Mouse (Mus musculus) intestine, embryonic 15.5 days (tissue): Measurements from ENCODE around the gene Gm525. TPM values are rescaled to one million over a fixed set of nuclear protein-coding genes. Genes with fewer than 3 reads are reported as not detected.
"Not testable (repeated sequence)": the region's sequence is repeated elsewhere in the genome, so short reads cannot be mapped to it uniquely, and the experiment has no call there.

Source experiments
- ATAC-seq: fragments of 200-750 bp; cut with Nextera tagmentation; 2 replicates; pipeline ENCODE4 v1.8.0; 2017; ENCODE audit warnings: moderate TSS enrichment, moderate library complexity
- H3K27ac ChIP-seq: fragments of 300-500 bp; sonication (generic); 2 replicates; pipeline ENCODE4 v1.5.1; 2015; ENCODE audit warnings: mild to moderate bottlenecking, inconsistent platforms
- H3K27me3 ChIP-seq: fragments of 300-500 bp; sonication (generic); replicated peaks from 2 replicates; pipeline ENCODE4 v1.6.1; 2015; ENCODE audit warnings: inconsistent platforms
- H3K36me3 ChIP-seq: fragments of 300-500 bp; sonication (generic); 2 replicates; pipeline ENCODE4 v1.6.1; 2015; ENCODE audit warnings: inconsistent platforms
- H3K4me1 ChIP-seq: fragments of 300-500 bp; sonication (generic); replicated peaks from 2 replicates; pipeline ENCODE4 v1.6.1; 2015; ENCODE audit warnings: inconsistent platforms
- H3K4me2 ChIP-seq: fragments of 300-500 bp; sonication (generic); replicated peaks from 2 replicates; pipeline ENCODE4 v1.6.1; 2015; ENCODE audit warnings: mild to moderate bottlenecking, inconsistent platforms
- H3K4me3 ChIP-seq: fragments of 300-500 bp; sonication (generic); replicated peaks from 2 replicates; pipeline ENCODE4 v1.5.1; 2015; ENCODE audit warnings: inconsistent platforms
- H3K9ac ChIP-seq: fragments of 300-500 bp; sonication (generic); 2 replicates; pipeline ENCODE4 v1.6.1; 2015; ENCODE audit warnings: inconsistent platforms
- H3K9me3 ChIP-seq: fragments of 300-500 bp; sonication (generic); 2 replicates; pipeline ENCODE4 v1.6.1; 2016; ENCODE audit warnings: inconsistent platforms
- WGBS: fragments of 180-500 bp; shearing (Covaris S2); methylation state at CpG from one replicate; pipeline ENCODE4 v1.1.7; 2015; 5-methylcytosine and 5-hydroxymethylcytosine counted together
- polyA plus RNA-seq: library from polyadenylated mRNA; unstranded; fragments of >200 nt; fragmentation: Nextera tagmentation; extraction: Ambion mirVana; gene quantifications from 2 replicates; pipeline ENCODE4 v1.2.1, GENCODE M21; 2015

Gm525 gene
- polyA plus RNA-seq, 1 experiment from 2014 or later = 1.1 TPM

GRCm38 (mm10) chr11:89066750-89067149 is 6.9 kb upstream of the Gm525 start, which contains the start of gene Dgke:
Gene Dgke (minus strand): TSS chr11:89066850.
- Histone ChIP-seq H3K9me3 (no peaks in the 10 kb centered on the region), H3K4me3 (no peak within 1 kb of the TSS), H3K27ac (no peak within 1 kb of the TSS), H3K4me2 (no peak within 1 kb of the TSS), H3K4me1 (no peaks in the 10 kb centered on the region), H3K36me3 (no peaks in the 10 kb centered on the region), H3K27me3 (no peaks in the 10 kb centered on the region), H3K9ac (no peak within 1 kb of the TSS)
- 86% methylated on average over 1 of the region's 1 CpGs for WGBS
- ATAC-seq = no peak

- WGBS = 78% methylated on average over 6 of the region's 6 CpGs
- Histone ChIP-seq H3K4me1 (no peaks in the 10 kb centered on the region), H3K27ac (no peak overlapping the region), H3K9me3 (no peaks in the 10 kb centered on the region), H3K4me3 (no peak overlapping the region), H3K9ac (no peak overlapping the region), H3K27me3 (no peaks in the 10 kb centered on the region), H3K4me2 (no peak overlapping the region), H3K36me3 (no peaks in the 10 kb centered on the region)
- no peak for ATAC-seq
Measured at GRCm38 (mm10) chr11:89067301-89067822, 6.3 kb upstream of the Gm525 start.

GRCm38 (mm10) chr11:89067871-89068490 is 5.7 kb upstream of the Gm525 start:
- Histone ChIP-seq H3K9me3 (no peaks in the 10 kb centered on the region), H3K27ac (no peak overlapping the region), H3K36me3 (no peaks in the 10 kb centered on the region), H3K9ac (no peak overlapping the region), H3K4me2 (no peak overlapping the region), H3K27me3 (no peaks in the 10 kb centered on the region), H3K4me3 (no peak overlapping the region), H3K4me1 (no peaks in the 10 kb centered on the region)
- WGBS = 64% methylated on average over 11 of the region's 11 CpGs
- ATAC-seq = no peak

DNA sequence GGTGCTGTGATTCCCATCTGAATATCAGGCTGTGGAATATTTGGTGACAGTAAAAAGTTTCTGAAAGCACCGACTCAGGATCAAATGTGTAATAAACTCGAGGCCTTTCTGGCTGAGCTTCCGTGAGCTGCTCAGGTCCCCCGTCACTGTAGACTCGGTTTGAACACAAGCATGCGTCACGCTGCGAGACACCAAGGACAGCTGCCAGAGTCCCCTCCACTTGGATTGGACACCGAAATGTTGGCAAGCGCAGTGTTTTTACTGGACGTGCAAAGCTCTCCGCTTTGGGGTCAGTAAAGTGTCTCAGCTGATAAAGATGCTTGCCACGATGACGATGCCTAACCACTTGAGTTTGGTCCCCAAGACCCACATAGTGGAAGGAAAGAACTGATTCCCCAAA is 5.0 kb upstream of the Gm525 start:
- H3K4me1 ChIP-seq = no peaks in the 10 kb centered on the region
- WGBS = 92% methylated on average over 14 of the region's 14 CpGs
- no peak overlapping the region for H3K4me2 ChIP-seq
- no peak for ATAC-seq
- H3K9me3 ChIP-seq = no peaks in the 10 kb centered on the region
- H3K9ac ChIP-seq = no peak overlapping the region
- no peak overlapping the region for H3K4me3 ChIP-seq
- H3K27me3 ChIP-seq = no peaks in the 10 kb centered on the region
- no peaks in the 10 kb centered on the region for H3K36me3 ChIP-seq
- no peak overlapping the region for H3K27ac ChIP-seq

- Histone ChIP-seq H3K9ac (no peak overlapping the region), H3K9me3 (no peaks in the 10 kb centered on the region), H3K27me3 (no peaks in the 10 kb centered on the region), H3K4me3 (no peak overlapping the region), H3K27ac (no peak overlapping the region), H3K4me1 (no peaks in the 10 kb centered on the region), H3K4me2 (no peak overlapping the region), H3K36me3 (no peaks in the 10 kb centered on the region)
- 31% methylated on average over 6 of the region's 6 CpGs for WGBS
- ATAC-seq = no peak
Measured at GRCm38 (mm10) chr11:89069303-89069702, 4.3 kb upstream of the Gm525 start.

DNA sequence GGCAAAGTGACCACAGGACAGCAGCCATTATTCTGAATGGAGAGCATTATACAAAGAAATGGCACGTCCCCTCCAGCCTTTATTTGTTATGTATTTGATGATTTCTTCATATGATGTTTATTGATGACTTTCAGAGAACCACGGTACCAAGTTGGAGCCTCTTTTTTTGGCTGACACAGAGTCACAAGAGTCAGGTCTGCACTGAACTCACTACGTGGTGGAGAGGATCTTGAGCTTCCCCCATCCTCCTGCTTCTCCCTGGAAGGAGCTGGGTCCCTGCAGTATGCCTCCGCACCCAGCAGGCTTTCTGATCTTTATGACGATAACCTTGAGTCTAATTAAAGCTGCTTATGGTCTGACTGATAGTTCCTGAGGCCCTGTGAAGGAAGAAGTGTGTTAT is 2.1 kb upstream of the Gm525 start:
- H3K27me3 ChIP-seq = no peaks in the 10 kb centered on the region
- no peak overlapping the region for H3K27ac ChIP-seq
- no peaks in the 10 kb centered on the region for H3K9me3 ChIP-seq
- H3K4me3 ChIP-seq = no peak overlapping the region
- H3K4me2 ChIP-seq = no peak overlapping the region
- no peaks in the 10 kb centered on the region for H3K4me1 ChIP-seq
- no peaks in the 10 kb centered on the region for H3K36me3 ChIP-seq
- no peak overlapping the region for H3K9ac ChIP-seq
- no peak for ATAC-seq
- WGBS = 72% methylated on average over 5 of the region's 5 CpGs

- WGBS = 62% methylated on average over 19 of the region's 19 CpGs
- H3K36me3 ChIP-seq = no peaks in the 10 kb centered on the region
- no peaks in the 10 kb centered on the region for H3K27me3 ChIP-seq
- no peak overlapping the region for H3K4me2 ChIP-seq
- H3K9me3 ChIP-seq = no peaks in the 10 kb centered on the region
- no peak overlapping the region for H3K9ac ChIP-seq
- no peak for ATAC-seq
- no peak overlapping the region for H3K27ac ChIP-seq
- no peaks in the 10 kb centered on the region for H3K4me1 ChIP-seq
- H3K4me3 ChIP-seq = no peak overlapping the region
Measured at GRCm38 (mm10) chr11:89074783-89075413, 1.3 kb downstream of the Gm525 start.

- H3K9me3 ChIP-seq = no peaks in the 10 kb centered on the region
- H3K9ac ChIP-seq = no peak overlapping the region
- H3K36me3 ChIP-seq = no peaks in the 10 kb centered on the region
- H3K4me1 ChIP-seq = no peaks in the 10 kb centered on the region
- H3K27ac ChIP-seq = no peak overlapping the region
- 54% methylated on average over 4 of the region's 4 CpGs for WGBS
- no peak overlapping the region for H3K4me2 ChIP-seq
- H3K27me3 ChIP-seq = no peaks in the 10 kb centered on the region
- no peak overlapping the region for H3K4me3 ChIP-seq
- ATAC-seq = no peak
Measured at GRCm38 (mm10) chr11:89076370-89076821, 2.8 kb downstream of the Gm525 start.

DNA sequence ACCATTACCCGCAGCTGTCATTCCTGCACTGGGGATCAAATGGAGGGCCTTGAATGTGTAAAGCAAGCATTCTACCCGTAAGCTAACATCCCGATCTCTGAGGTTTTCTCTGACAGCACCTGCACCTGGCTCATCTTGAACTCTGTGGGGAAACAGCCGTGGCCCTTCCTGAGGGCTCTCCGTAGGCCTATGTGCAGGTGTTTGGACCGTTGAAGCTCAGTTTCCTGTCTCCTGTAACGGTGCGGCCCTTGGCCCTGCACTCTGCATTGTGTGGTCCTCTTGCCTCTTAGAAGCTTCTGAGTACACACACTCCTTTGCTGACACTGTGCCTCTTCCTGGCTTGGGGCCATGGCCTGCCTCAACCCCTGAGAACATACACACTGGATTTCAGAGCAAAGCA is 4.0 kb downstream of the Gm525 start:
- Histone ChIP-seq H3K4me1 (no peaks in the 10 kb centered on the region), H3K9ac (no peak overlapping the region), H3K4me3 (no peak overlapping the region), H3K4me2 (no peak overlapping the region), H3K27ac (no peak overlapping the region), H3K36me3 (no peaks in the 10 kb centered on the region), H3K27me3 (no peaks in the 10 kb centered on the region), H3K9me3 (no peaks in the 10 kb centered on the region)
- ATAC-seq = no peak
- WGBS = 79% methylated on average over 8 of the region's 8 CpGs

DNA sequence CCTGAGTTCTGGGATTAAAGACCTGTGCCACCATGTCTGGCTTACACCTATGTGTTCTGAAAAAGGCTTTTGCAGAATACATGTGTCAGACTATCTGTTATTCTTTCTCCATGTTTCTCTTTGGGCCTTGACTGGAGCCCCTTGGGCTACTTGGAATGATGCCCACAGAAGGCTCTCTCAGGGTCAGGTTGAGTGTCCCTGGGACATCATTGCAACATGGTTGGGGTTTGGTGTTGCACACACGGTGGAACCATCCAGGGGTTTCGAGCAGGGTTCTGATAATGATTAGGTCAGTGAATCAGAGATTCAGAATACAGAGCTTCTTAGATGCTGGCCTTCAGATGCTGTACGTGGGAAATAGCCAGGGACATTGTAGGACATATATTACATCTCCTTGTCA is 4.7 kb downstream of the Gm525 start:
- H3K9ac ChIP-seq = no peak overlapping the region
- 90% methylated on average over 3 of the region's 3 CpGs for WGBS
- H3K4me2 ChIP-seq = no peak overlapping the region
- H3K4me3 ChIP-seq = no peak overlapping the region
- ATAC-seq = no peak
- no peaks in the 10 kb centered on the region for H3K9me3 ChIP-seq
- H3K27ac ChIP-seq = no peak overlapping the region
- H3K36me3 ChIP-seq = no peaks in the 10 kb centered on the region
- H3K27me3 ChIP-seq = no peaks in the 10 kb centered on the region
- no peaks in the 10 kb centered on the region for H3K4me1 ChIP-seq

- no peak for ATAC-seq
- WGBS = 80% methylated on average over 16 of the region's 16 CpGs
- Histone ChIP-seq H3K4me3 (no peak overlapping the region), H3K36me3 (no peaks in the 10 kb centered on the region), H3K9ac (no peak overlapping the region), H3K27me3 (no peaks in the 10 kb centered on the region), H3K9me3 (no peaks in the 10 kb centered on the region), H3K4me2 (no peak overlapping the region), H3K27ac (no peak overlapping the region), H3K4me1 (no peaks in the 10 kb centered on the region)
Measured at GRCm38 (mm10) chr11:89078996-89079680, 5.5 kb downstream of the Gm525 start.

DNA sequence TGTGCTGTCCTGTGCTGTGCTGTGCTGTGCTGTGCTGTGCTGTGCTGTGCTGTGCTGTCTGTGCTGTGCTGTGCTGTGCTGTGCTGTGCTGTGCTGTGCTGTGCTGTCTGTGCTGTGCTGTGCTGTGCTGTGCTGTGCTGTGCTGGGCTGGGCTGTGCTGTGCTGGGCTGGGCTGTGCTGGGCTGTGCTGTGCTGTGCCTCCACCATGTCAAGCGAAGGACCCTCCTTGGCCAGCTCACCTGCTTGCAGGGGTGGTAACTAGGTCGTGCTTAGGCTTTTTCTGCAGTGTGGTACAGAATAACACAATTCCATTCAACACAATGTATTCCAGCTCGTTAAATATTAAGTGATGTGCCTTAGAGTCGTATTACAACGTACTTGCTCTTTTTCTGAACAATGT is 8.3 kb downstream of the Gm525 start:
- ATAC-seq, H3K9me3 ChIP-seq, H3K4me1 ChIP-seq, H3K9ac ChIP-seq, H3K4me3 ChIP-seq, H3K27me3 ChIP-seq, H3K27ac ChIP-seq, H3K36me3 ChIP-seq, H3K4me2 ChIP-seq: not testable (repeated sequence)
- WGBS = 65% methylated on average over 5 of the region's 5 CpGs
